Mouse (Mus musculus) embryo, embryonic 10 days (tissue): Measurements from ENCODE around the gene Muc20.

ENCODE experiments used
- DNase-seq: peaks from one replicate; pipeline ENCODE4 v3.0.0-alpha.2; 2015; ENCODE audit warnings: low spot score

Gene Muc20

GRCm38 (mm10) chr16:32795177-32795576, 2.1 kb downstream of the Muc20 start:
- no peak for DNase-seq

- no peak for DNase-seq
Observed at GRCm38 (mm10) chr16:32790056-32790455, 7.2 kb downstream of the Muc20 start.

GRCm38 (mm10) chr16:32784840-32785239, 12.4 kb downstream of the Muc20 start:
- peak; percentile 25 for DNase-seq

DNA sequence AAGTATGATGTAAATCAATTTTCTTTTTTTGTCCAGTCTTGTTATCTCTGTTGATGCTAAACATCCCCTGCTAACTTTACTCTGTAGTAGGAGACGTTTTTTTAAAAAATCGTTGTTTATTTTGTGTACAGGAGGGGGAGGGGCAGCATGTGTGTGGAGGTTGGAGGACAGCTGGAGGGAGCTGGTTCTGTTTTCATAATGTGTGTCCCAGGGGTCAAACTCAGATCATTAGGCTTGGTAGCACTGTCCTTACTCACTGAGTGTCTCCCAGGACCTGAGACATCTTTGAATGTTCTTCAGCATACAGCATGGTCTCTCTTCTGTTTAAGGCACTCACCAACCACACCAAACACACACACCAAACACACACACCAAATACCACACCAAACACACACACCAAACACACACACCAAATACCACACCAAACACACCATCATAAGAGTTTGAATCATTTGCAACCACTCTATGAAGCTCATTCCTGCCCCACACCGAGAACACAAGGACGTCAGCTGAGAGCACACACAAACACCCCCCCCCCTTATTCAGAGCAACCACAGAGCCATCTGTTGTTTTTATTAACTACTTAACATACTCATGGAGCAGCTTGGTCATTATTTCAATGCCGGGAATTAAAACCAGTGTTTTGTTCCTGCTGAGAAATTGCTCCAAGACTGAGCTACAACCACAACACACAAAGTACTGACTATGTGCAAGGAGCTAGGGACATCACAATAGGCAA, 13.7 kb downstream of the Muc20 start:
- DNase-seq, result no peak

DNA sequence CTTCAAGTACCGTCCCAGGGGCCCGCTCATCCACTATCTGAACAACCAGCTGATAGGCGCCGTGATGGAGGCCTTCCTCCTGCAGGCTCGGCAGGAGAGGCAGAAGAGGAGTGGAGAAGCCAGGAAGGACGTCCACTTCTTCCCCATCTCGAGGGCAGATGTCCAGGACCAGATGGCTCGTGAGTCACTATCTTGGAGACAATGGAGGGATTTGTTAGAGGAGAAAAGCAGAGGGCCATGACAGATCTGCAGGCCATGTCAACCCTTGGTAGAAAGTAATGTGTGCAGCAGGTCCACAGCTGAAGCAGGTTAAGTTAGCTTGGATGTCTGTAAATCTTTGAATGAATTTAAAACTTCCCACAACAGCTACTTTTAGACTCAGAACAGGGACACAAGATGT, 18.3 kb downstream of the Muc20 start:
- no peak for DNase-seq

DNA sequence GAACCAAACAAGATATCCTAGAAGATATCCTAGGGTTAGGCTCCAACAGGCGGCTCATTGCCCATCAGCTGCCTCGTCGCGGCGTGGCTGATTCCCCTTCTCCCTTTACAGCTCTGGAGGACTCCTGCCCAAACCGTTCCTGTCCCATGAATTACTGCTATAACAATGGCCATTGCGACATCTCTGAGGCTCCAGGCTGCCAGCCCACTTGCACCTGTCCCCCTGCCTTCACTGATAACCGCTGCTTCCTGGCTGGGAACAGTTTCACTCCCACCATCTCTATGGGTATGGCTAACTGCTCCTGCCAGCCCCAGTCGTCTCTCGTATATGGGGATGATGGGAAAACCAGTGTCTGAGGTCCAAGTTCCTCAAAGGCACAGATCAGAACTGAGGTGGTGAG, 20.6 kb downstream of the Muc20 start:
- DNase-seq, result no peak

DNA sequence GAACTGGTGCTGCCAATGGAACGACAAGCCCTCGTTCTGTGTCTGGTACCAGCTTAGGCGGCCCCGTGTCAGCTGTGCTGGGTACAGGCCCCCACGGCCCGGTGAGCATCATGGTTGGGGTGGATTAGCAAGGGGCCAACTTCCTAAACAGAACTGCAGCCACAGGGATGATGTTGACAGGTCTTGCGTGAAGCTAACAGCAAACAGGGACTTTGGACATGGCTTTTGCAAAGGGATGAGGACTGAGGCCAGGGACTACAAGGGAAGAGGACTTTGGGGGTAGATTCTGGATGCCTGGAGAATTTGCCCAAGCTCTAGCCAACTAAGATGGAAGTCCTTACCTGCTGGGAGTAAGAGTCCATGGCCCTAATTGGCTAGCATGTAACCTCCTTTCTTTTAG, 30.3 kb downstream of the Muc20 start:
- DNase-seq, result no peak

DNA sequence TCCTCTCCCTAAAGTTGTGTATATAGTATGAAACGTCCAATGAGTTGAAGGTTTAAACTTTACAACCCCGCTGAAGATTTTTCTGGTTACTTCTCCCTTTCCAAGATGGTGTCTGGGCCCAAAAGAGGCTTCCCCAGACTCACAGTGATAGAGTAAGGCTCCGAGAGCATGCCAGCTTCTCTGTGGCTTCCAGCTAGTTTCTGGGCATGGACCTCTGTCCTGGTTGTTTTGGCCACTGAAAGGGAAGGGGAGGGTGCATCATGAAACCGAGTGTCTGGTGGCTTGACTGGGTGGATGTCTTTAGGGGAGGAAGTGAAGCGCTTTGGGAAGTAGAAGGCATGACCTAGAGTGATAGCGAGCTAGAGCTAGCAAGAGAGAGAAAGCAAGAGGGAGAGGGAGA, 32.3 kb downstream of the Muc20 start:
- no peak for DNase-seq

DNA sequence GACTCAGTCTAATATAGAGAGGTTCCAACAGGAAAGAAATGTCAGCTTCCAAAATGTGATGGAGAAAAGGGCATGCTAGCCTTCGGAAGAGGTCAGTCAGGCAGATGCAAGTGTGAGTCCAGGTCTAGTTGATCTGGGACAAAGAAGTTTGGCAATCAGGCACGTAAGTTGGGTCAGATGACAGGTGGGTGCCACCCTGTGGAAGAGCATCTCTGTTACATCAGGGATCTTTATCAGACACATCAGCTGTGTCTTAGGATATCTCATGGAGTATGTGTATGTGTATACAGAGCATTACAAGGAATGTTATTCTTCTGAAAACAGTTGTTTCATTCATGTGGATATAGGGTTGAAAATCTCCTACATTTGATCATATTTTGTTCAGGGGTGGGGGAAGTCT, 32.7 kb downstream of the Muc20 start:
- no peak for DNase-seq

DNA sequence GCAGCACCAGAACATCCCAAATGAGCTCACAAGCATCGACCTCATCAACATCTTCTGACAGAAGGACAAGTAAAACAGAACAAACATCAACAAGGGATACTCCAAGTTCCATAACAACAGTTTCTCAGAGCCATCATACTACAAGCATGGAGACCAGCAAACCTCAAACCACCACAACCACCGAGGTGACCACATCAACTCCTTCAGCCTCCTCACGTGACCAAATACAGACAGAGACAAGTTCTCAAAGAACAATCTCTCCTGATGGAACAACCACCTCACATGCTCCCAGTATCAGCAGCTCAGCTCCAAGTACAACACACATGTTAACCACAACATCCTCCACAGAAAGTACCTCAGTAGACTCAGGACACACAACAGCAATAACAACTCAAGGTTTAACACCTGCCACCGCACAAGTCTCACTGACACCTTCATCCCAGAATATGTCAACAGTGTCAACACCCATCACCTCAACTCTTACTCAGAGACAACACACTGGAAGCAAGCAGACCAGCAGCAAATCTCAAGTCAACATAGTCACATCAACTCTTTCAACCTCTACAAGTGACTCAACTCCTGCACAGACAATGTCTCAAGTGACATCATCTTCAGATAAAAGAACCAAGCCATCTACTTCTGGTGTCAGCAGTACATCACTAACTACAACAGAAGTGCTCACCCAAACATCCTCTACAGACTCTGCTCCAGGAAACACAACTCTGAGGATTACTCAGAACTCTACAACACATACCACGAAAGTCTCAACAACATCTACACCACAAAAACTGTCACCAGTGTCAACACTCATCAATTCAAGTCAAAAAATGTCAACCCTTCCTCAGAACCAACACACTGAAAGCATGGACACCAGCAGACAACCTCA, 46.8 kb downstream of the Muc20 start:
- no peak for DNase-seq

GRCm38 (mm10) chr16:32745852-32746251, 51.4 kb downstream of the Muc20 start:
- no peak for DNase-seq

DNA sequence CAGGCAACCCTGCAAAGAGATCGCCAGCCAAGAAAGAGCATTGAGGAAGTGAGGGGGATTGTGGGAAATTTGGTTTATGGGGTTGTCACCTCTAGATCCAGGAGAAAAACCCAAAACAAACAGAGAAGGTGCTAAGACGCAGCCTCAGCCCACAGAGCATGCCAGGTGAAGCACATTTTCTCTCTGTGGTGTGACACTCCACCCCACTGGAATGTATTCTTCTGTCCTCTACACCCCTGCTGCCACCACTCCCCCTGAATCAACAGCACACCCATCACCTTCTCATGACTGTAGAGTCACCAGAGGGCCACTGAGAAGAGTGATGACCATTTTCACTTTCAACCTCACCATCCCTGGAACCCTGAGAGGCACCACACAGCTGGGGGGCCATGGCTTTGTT, 54.5 kb downstream of the Muc20 start:
- no peak for DNase-seq

- no peak for DNase-seq
Observed at GRCm38 (mm10) chr16:32741366-32741765, 55.9 kb downstream of the Muc20 start.

DNA sequence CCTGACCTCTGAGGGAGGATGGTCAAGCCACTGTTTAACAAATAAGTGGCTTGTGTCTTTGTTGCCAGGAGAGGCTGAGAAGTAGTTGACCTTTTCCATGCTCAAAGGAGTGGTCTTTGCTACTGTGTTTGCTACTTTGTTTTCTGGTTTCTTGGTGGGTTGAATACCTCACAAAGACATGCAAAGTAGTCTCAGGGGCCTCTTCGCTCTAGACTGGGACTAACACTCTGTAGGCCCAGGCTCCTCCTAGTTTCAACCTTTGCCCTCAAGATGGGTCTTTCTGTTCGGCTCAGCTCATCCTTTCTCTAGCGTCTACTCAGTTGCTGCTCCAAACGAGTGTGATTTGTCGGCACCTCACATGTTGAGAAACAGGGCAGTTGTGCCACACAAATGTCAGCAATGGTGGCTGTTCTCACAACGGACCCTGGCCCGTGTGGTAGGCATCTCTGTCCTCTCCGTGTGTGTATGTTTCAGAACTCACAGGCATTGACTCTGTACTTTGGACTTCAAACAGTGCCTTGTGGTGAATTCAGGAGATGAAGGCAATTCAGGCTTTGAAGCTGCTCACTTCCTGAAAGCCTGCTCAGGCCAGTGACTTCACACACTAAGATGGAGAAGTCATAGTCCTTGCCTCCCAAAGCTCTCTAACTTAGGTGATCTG, 57.1 kb downstream of the Muc20 start:
- DNase-seq, result peak; percentile 17

DNA sequence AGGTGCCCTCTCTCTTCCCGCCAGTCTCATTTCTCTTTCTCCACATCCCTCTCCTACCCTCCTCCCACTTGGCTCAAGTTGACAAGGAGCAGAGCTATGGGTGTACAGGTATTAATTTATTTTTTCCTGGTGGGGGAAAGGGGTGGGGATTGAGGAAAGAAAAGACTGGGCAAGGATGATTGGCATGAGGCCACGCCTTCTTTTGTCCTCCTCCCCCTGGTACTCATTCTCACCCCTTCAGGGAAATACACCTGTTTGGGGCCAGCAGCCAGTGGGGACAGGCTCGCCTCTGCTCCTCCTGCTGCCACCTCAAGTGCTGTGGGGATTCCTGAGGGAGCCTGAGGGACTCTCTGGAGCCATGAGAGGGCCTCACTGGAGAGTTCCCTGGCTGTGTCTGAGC, 61.2 kb downstream of the Muc20 start:
- no peak for DNase-seq

DNA sequence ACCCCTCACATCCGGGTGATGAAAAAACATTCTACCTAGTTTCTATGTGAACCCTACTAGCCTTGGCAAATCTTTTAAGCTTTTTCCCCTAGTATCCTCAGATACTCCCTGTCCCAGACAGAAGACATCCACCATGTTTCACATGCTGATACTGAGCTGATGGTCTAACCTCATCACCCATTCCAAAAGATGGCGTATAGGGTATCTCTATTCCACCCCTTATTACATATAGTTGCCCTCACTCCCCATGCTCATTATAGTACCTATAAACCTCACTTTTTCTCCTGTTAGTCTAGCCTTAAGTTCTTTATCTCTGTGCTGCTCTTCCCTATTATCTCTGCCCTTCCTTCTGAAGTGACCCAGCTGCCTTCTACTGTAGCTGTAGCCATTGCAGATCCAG, 61.6 kb downstream of the Muc20 start, which contains the start of gene Muc4:
Gene Muc4, plus strand, starts transcription at position 301 of the 400 bp plus-strand sequence.
- no peak for DNase-seq

- DNase-seq, result no peak
Observed at GRCm38 (mm10) chr16:32733213-32733612, 64.0 kb downstream of the Muc20 start.

DNA sequence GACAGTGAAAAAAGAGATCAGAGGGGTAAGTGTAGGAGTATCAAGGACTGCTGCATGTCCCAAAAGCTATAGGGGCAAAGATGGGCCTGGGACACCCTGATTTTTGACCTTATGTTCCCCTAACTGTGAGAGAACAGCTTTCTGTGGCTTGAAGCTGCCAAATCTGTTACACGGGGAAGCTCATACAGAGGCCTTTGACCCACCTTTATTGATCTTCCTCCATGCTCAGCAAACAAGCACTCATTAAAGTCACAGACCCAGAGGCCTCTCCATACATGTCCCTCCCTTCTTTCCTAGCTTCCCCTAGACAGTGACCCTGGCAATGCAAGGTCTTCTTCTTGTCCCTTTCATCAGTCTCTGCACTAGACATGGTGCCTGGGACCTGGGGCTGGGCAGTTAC, 68.5 kb downstream of the Muc20 start:
- no peak for DNase-seq

- DNase-seq, result no peak
Observed at GRCm38 (mm10) chr16:32728240-32728639, 69.0 kb downstream of the Muc20 start.
